Mouse (Mus musculus): ENCODE data around the gene Gm20388. TPM values are rescaled to one million over a fixed set of nuclear protein-coding genes. Genes with fewer than 3 reads are reported as not detected.
A peak's percentile ranks its signal among the peaks of the same experiment; 100 is the strongest.

The Gm20388 gene
- polyA plus RNA-seq, 2 experiments: 8.5 TPM; not detected in 1

- Histone ChIP-seq H3K9ac (replicated peaks) (no peak within 1 kb of the TSS), H3K4me3 (ENCODE audit: insufficient read depth in 1 of 2, low read depth in 2 of 2, low read length in 2 of 2) (no peak within 1 kb of the TSS), H3K4me1 (replicated peaks; ENCODE audit: control insufficient read depth in 2 of 2, insufficient read depth in 2 of 2, low read length in 1 of 2) (peaks cover 20 to 26% of the 10 kb centered on the region in 2 experiments), H3K4me2 (ENCODE audit: low read depth) (no peak within 1 kb of the TSS), H3K27me3 (ENCODE audit: control insufficient read depth, insufficient read depth, low read length) (no peaks in the 10 kb centered on the region), H3K36me3 (replicated peaks; ENCODE audit: control insufficient read depth, insufficient read depth, low read depth) (no peaks in the 10 kb centered on the region), H3K9me3 (ENCODE audit: control insufficient read depth, low read length) (no peaks in the 10 kb centered on the region), H3K27ac (no peak within 1 kb of the TSS)
- DNase-seq (ENCODE audit: low read depth in 3 of 3, low spot score in 3 of 3) (no peak), ATAC-seq (ENCODE audit: insufficient read depth) (no peak)
- TF ChIP-seq EP300 (IDR thresholded peaks at IDR 0.05; ENCODE audit: low read depth) (no peak), CTCF (IDR thresholded peaks at IDR 0.05; ENCODE audit: low read depth) (no peak; the same call in 1 of the 2 replicates)
Measured at GRCm38 (mm10) chr8:121944831-121945230, 2034.2 kb downstream of the Gm20388 start, which contains the start of gene Car5a. TSS of gene Car5a (minus strand) at chr8:121944904.

- no peaks in the 10 kb centered on the region for H3K27me3 ChIP-seq (ENCODE audit: control insufficient read depth, insufficient read depth, low read length)
- H3K4me3 ChIP-seq (ENCODE audit: insufficient read depth in 1 of 2, low read depth in 2 of 2, low read length in 2 of 2): no peak overlapping the region
- 75% methylated on average over 7 of the region's 7 CpGs for WGBS (ENCODE audit: insufficient replicate concordance)
- TF ChIP-seq EP300 (IDR thresholded peaks at IDR 0.05; ENCODE audit: low read depth) (no peak), CTCF (IDR thresholded peaks at IDR 0.05; ENCODE audit: low read depth) (no peak)
- DNase-seq (ENCODE audit: low read depth in 3 of 3, low spot score in 3 of 3) (no peak), ATAC-seq (ENCODE audit: insufficient read depth) (no peak)
- H3K36me3 ChIP-seq (replicated peaks; ENCODE audit: control insufficient read depth, insufficient read depth, low read depth): no peaks in the 10 kb centered on the region
- H3K9ac ChIP-seq (replicated peaks): no peak overlapping the region
- H3K27ac ChIP-seq: no peak overlapping the region
- H3K9me3 ChIP-seq (ENCODE audit: control insufficient read depth, low read length): no peaks in the 10 kb centered on the region
- peak overlapping the region; percentile 76; the same call in 1 of the 2 replicates for H3K4me2 ChIP-seq (ENCODE audit: low read depth)
- H3K4me1 ChIP-seq (replicated peaks; ENCODE audit: control insufficient read depth in 2 of 2, insufficient read depth in 2 of 2, low read length in 1 of 2): peaks cover 20 to 26% of the 10 kb centered on the region in 2 experiments
Measured at GRCm38 (mm10) chr8:121946351-121946750, 2035.7 kb downstream of the Gm20388 start.

- peaks cover 21 to 28% of the 10 kb centered on the region in 2 experiments for H3K4me1 ChIP-seq (replicated peaks; ENCODE audit: control insufficient read depth in 2 of 2, insufficient read depth in 2 of 2, low read length in 1 of 2)
- H3K4me2 ChIP-seq (ENCODE audit: low read depth): peak overlapping the region; percentile 76
- peak overlapping the region; percentile 77 for H3K27ac ChIP-seq
- H3K9me3 ChIP-seq (ENCODE audit: control insufficient read depth, low read length): no peaks in the 10 kb centered on the region
- no peaks in the 10 kb centered on the region for H3K27me3 ChIP-seq (ENCODE audit: control insufficient read depth, insufficient read depth, low read length)
- 33% methylated on average over 19 of the region's 19 CpGs for WGBS (ENCODE audit: insufficient replicate concordance)
- peak overlapping the region; percentile 55 to 72 for H3K4me3 ChIP-seq (ENCODE audit: insufficient read depth in 1 of 2, low read depth in 2 of 2, low read length in 2 of 2)
- DNase-seq (ENCODE audit: low read depth in 3 of 3, low spot score in 3 of 3): no peak
- ATAC-seq (ENCODE audit: insufficient read depth): no peak
- TF ChIP-seq EP300 (IDR thresholded peaks at IDR 0.05; ENCODE audit: low read depth) (no peak; the same call in 1 of the 2 replicates), CTCF (IDR thresholded peaks at IDR 0.05; ENCODE audit: low read depth) (no peak)
- no peaks in the 10 kb centered on the region for H3K36me3 ChIP-seq (replicated peaks; ENCODE audit: control insufficient read depth, insufficient read depth, low read depth)
- H3K9ac ChIP-seq (replicated peaks): peak overlapping the region; percentile 73
Measured at GRCm38 (mm10) chr8:121947047-121947752, 2036.6 kb downstream of the Gm20388 start.

GRCm38 (mm10) chr8:121947753-121948141, 2037.1 kb downstream of the Gm20388 start:
- ATAC-seq (ENCODE audit: insufficient read depth) (peak; percentile 36), DNase-seq (ENCODE audit: low read depth in 3 of 3, low spot score in 3 of 3) (peak; percentile 82 to 91 (median 86))
- H3K4me2 ChIP-seq (ENCODE audit: low read depth): peak overlapping the region; percentile 76
- H3K4me3 ChIP-seq (ENCODE audit: insufficient read depth in 1 of 2, low read depth in 2 of 2, low read length in 2 of 2): peak overlapping the region; percentile 55 to 72
- H3K36me3 ChIP-seq (replicated peaks; ENCODE audit: control insufficient read depth, insufficient read depth, low read depth): no peaks in the 10 kb centered on the region
- peak overlapping the region; percentile 77 for H3K27ac ChIP-seq
- TF ChIP-seq EP300 (IDR thresholded peaks at IDR 0.05; ENCODE audit: low read depth) (no peak), CTCF (IDR thresholded peaks at IDR 0.05; ENCODE audit: low read depth) (no peak)
- no peaks in the 10 kb centered on the region for H3K27me3 ChIP-seq (ENCODE audit: control insufficient read depth, insufficient read depth, low read length)
- WGBS (ENCODE audit: insufficient replicate concordance): under 1% methylated on average over 18 of the region's 18 CpGs
- peaks cover 27 to 31% of the 10 kb centered on the region in 2 experiments for H3K4me1 ChIP-seq (replicated peaks; ENCODE audit: control insufficient read depth in 2 of 2, insufficient read depth in 2 of 2, low read length in 1 of 2)
- peak overlapping the region; percentile 73 for H3K9ac ChIP-seq (replicated peaks)
- H3K9me3 ChIP-seq (ENCODE audit: control insufficient read depth, low read length): no peaks in the 10 kb centered on the region

GRCm38 (mm10) chr8:121948321-121949145, 2037.9 kb downstream of the Gm20388 start:
- WGBS (ENCODE audit: insufficient replicate concordance): 52% methylated on average over 19 of the region's 19 CpGs

More at GRCm38 (mm10) chr8:121948321-121949145, 2037.9 kb downstream of the Gm20388 start:
- Histone ChIP-seq H3K9me3 (ENCODE audit: control insufficient read depth, low read length) (no peaks in the 10 kb centered on the region), H3K4me3 (ENCODE audit: insufficient read depth in 1 of 2, low read depth in 2 of 2, low read length in 2 of 2) (peak overlapping the region; percentile 55 to 72), H3K27me3 (ENCODE audit: control insufficient read depth, insufficient read depth, low read length) (no peaks in the 10 kb centered on the region), H3K4me1 (replicated peaks; ENCODE audit: control insufficient read depth in 2 of 2, insufficient read depth in 2 of 2, low read length in 1 of 2) (peaks cover 29 to 36% of the 10 kb centered on the region in 2 experiments), H3K36me3 (replicated peaks; ENCODE audit: control insufficient read depth, insufficient read depth, low read depth) (no peaks in the 10 kb centered on the region; the same call in 1 of the 2 replicates), H3K4me2 (ENCODE audit: low read depth) (peak overlapping the region; percentile 76), H3K27ac (peak overlapping the region; percentile 42), H3K9ac (replicated peaks) (peak overlapping the region; percentile 73)
- ATAC-seq (ENCODE audit: insufficient read depth) (no peak), DNase-seq (ENCODE audit: low read depth in 3 of 3, low spot score in 3 of 3) (no peak)
- no peak for TF ChIP-seq EP300 (IDR thresholded peaks at IDR 0.05; ENCODE audit: low read depth)
- TF ChIP-seq CTCF (IDR thresholded peaks at IDR 0.05; ENCODE audit: low read depth): no peak

Measured in liver, embryonic 14.5 days (tissue).